Mouse (Mus musculus): ENCODE data around the gene Esrrg.

The Esrrg gene

DNA sequence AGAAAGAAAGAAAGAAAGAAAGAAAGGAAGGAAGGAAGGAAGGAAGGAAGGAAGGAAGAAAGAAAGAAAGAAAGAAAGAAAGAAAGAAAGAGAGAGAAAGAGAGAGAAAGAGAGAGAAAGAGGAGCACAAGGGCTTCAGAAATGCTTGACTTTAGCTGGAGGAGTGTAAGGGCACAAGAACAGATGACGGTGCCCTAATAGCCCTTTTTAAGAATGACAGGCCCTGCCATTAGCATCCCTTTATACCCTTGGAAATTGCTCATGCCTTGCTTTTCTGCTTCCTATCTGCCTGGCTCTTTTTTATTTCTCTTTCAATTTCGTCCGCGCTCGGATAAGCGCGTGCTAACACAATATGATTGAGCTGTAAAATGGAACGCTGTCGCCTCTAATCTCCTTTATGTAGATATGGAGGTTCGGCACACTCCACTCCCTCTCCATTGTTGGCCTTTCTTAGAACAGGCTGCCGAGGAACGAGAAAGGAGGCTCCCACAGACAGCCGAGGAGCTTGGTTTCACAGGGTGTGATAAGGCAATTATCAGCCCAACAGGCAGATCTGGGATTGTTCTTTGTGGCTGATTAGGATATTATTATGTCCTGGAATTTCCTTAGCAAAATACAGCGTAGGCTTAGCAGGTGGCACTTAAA is 546.0 kb downstream of the Esrrg start:
- no peak for DNase-seq (ENCODE audit: low spot score in 2 of 2)

DNA sequence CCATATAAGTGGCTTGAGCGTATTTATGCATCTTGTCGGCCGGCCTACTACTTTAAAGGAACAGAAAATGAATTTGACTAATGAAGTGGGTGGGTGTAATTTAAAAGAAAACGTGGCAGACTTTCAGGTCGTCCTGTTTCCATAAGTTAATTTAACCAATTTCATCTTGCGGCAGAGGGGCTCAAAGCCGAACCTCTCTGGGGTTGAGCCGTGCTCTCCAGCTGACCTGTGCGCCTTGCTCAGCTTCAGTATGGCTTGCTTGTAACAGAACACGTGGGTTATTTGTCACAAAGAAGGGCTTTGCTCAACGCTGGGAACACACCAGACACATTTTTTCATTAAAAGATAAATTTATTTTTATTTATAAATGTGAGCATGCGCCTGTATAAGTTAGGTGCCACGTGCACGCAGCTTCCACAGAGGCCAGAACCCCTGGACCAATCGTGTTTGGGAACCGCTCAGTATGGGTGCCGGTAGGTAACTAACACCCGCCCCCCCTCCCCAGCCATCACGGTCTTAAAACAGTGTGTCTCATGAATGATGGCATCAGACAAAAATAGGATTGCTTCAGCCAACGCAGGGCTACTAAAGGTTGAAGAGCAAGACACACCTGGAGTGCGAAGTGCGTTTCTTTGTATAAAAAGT is 546.7 kb downstream of the Esrrg start:
- no peak for DNase-seq (ENCODE audit: low spot score in 2 of 2)

DNA sequence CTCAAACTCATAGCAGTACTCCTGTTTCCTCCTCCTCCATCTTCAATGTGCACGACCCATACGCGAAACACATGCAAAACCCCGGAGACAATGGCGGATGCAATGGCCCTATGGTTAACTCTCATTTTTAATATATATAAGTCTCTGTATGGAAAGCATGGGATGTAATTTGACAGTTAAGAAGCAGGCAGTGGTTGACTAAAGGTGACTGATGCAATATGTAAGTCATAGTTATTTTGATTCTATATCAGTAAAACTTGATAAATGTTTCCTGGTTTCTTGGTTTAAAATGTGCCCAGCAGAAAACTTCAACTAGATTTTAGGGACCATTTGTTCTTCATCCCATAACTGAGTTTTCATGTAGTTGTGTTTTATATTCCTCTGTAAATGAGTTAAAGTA is 547.9 kb downstream of the Esrrg start:
- DNase-seq (ENCODE audit: low spot score in 2 of 2) = no peak

DNA sequence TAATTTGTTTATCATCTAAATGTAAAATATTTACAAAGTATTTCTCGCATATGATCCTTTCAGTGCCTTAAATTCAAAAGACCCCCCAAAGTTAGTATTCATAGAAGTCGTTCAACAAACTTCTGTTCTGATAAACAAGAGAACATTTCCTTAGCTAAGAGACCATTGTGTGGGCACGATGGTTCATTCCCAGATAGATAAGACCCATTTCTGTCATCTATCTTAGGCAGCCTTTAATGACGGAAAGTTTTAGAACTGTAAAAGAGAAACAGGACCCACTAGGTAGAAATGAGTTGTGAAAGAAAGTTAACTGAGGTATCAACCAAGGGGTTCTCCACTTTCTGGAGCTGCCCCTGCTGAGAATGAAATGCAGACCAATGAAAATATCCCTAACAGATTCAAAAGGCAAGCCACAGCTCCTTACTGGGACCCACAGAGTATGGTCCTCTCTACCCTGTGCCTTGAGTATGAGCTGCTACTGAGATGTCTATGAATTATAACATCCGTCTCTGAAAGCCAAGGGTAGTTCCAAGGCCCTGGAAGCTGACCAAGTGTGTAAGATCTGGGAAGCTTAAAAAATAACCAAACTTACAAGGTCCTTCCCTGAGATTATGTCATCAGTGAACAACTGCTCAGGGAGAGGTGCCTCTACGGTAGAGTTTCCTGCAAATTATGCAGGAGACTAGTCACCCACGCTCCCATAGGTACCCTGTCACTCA is 548.8 kb downstream of the Esrrg start:
- DNase-seq (ENCODE audit: low spot score in 2 of 2) = no peak

DNA sequence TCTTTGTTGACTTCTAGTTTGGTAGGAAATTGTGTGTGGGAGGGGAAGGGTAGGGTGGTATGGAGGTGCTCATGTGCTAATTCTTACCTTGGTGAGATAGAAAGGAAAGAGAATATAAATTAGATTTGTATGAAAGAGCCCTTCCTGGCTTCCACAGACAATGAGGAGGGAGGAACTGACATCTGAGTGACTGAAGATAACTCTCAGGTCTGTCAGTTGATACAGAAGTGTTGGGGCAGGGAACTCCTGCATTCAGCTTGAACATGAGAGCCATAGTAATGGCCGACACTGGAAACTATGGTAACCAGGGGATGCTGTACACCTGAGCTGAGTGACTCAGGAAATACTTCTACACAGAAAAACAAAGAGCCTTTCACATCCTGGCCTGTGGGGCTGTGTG is 550.1 kb downstream of the Esrrg start:
- no peak for DNase-seq (ENCODE audit: low spot score in 2 of 2)

DNA sequence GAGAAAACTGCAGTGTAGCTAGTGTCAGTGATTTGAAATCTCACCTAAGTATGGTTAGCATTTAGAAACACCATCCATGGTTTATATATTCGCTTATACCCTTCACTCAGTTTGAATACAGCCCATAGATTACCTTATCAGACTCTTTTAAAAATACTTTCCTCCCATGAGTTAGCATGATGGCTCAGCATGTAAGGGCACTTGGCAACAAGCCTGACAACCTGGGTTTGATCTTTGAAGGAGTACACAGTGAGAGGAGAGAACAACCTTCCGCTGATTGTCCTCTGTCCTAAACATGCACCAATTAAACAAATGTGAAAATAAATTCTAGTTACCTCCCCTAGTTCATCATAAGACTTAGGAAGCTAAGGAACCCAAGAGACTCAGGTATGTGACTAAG is 550.5 kb downstream of the Esrrg start:
- no peak for DNase-seq (ENCODE audit: low spot score in 2 of 2)

DNA sequence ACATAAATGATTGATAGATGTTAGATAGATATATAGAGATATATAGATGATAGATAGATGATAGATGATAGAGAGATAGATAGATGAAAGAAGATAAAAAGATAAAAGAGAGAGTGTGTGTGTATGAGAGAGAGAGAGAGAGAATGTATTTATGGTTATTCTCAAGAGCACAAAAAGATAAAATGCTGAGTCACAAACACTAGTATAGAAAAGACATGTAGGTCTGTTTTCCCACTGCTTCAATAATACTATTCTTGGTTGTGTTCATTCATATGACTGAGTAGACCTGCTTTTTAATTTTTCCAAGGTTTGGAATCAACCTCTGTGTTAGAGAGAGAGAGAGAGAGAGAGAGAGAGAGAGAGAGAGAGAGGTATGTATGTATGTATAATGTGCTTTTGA is 554.5 kb downstream of the Esrrg start:
- DNase-seq (ENCODE audit: low spot score in 2 of 2) = no peak

- DNase-seq (ENCODE audit: low spot score in 2 of 2) = no peak
Measured at GRCm38 (mm10) chr1:188164251-188164650, 555.7 kb downstream of the Esrrg start.

GRCm38 (mm10) chr1:188173859-188174258 is 565.3 kb downstream of the Esrrg start:
- no peak for DNase-seq (ENCODE audit: low spot score in 2 of 2)

- no peak for DNase-seq (ENCODE audit: low spot score in 2 of 2)
Measured at GRCm38 (mm10) chr1:188182951-188183350, 574.4 kb downstream of the Esrrg start.

GRCm38 (mm10) chr1:188186440-188187117 is 578.0 kb downstream of the Esrrg start:
- DNase-seq (ENCODE audit: low spot score in 2 of 2) = no peak

DNA sequence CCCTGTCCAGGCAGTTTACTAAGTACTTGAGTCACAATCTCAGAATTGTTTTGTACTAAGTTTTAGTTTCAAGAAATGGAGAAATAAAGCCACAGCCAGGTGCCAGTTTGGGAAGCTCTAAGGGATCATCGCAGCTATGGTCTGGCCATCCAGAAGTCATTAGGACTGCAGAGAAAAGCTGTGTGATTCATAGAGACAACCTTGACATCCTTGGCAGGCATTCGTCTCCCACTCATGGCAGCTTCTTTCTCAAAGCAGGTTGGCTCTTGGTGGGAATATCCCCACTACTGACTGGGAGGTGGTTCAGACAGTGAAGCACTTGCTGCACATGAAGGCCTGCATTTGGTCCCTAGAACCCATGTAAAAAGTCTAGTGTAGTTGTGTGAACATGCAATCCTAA is 584.4 kb downstream of the Esrrg start:
- no peak for DNase-seq (ENCODE audit: low spot score in 2 of 2)

GRCm38 (mm10) chr1:188207421-188207820 is 598.8 kb downstream of the Esrrg start:
- no peak for DNase-seq (ENCODE audit: low spot score in 2 of 2)

DNA sequence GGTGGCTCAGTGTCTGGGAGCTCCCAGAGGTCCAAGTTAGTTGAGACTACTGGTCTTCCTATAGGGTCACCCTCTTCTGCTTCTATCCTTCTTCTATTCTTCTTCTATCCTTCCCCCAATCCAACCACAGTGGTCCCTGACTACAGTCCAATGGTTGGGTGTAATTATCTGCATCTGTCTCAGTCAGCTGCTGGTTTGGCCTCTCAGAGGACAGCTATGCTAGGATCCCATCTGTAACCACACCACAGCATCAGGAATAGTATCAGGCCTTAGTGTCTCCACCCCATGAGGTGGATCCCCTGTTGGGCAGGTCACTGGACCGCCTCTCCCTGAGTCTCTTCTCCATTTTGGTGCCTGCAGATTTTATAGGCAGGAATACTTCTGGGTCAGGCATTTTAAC is 600.4 kb downstream of the Esrrg start:
- no peak for DNase-seq (ENCODE audit: low spot score in 2 of 2)

DNA sequence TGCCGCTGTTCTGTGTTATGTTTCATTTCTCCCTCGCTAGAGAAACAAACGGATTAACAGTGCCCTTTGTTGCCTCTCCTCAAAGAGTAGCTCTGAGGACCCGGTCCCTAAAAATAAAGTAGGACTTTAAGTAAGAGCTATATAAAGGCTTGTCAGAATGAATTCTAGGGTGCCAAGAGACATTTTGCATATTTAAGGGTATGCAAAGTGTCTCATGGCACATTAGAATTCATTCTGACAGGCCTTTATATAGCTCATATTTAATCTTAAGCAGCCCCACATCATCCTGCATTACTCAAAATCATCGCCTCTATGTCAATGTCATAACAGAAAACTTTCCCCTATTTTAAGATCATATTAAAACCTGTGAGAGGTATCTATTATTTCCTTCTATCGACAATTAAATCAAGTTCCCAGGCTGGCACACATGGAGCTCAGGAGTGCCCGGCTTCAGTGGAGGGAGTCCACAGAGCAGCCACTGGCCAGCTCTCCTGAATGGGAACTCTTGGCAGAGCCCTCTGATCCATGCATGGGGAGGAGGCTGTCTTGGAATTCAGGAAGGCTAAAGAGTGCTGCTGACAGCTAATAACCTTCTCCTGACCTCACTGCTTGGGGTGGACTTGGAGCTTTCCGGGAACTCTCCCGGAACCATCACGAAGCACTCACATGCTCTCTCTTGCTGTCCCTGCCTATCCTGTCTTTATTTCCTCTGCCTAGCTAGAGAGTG is 606.5 kb downstream of the Esrrg start:
- DNase-seq (ENCODE audit: low spot score in 2 of 2) = no peak

DNA sequence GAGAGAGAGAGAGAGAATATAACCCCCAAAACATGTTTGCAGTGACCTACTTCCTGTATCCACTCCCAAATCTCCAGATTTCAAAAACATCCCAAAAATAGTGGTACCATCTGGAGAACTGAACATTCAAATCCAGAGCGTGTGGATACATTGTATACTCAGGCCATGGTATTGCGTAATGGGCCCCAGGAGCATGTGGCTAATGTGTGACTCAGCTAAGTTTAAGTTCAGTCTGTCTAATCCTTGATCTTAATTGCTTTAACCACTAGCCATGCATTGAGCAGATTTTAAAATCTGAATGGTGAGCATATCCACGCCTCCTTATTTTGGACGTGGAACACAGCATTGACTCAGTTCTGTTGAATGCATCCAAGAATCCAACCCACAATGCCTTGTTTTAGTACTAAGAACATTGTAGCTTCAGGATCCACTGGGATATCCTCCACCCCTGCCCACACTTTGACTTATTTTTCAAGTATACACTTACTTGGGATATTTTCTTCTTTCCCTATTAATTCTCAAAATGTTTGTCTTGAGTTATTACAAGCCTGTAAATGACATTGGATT is 612.7 kb downstream of the Esrrg start:
- DNase-seq (ENCODE audit: low spot score in 2 of 2) = no peak

DNA sequence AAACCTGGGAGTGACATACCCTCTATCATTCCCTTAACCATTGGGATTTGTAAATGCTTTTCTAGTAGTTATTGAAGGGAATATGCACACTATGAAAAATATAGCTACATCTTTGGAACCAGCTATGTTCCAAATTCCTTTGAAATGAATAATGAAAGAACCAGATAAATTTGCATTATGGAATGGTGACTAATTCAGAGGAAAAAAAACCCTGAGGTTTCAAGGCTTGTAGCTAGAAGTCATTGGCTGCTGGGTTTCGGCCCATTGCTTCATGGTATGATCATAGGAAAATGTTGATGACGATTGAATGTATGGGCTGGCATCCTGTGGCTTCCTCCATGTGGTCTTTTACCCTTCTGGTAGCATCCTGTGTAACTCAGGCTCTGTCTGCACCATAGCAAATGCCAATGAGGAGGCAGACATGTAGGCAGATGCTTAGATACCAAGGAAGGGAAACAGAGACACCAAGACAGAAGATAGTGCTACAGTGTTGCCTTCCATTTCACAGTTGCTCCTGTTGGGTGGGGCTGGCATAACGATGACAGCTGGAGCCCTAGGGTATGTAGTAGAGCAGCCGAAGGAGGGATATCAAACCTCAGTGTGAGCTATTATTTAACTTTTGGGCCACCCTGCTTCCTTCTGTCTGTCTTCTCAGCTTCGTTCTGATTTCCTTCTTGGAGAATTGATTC is 624.6 kb downstream of the Esrrg start:
- no peak for DNase-seq (ENCODE audit: low spot score in 2 of 2)

- no peak for DNase-seq (ENCODE audit: low spot score in 2 of 2)
Measured at GRCm38 (mm10) chr1:188238636-188239035, 630.0 kb downstream of the Esrrg start.

GRCm38 (mm10) chr1:188241766-188242165 is 633.2 kb downstream of the Esrrg start:
- no peak for DNase-seq (ENCODE audit: low spot score in 2 of 2)

DNA sequence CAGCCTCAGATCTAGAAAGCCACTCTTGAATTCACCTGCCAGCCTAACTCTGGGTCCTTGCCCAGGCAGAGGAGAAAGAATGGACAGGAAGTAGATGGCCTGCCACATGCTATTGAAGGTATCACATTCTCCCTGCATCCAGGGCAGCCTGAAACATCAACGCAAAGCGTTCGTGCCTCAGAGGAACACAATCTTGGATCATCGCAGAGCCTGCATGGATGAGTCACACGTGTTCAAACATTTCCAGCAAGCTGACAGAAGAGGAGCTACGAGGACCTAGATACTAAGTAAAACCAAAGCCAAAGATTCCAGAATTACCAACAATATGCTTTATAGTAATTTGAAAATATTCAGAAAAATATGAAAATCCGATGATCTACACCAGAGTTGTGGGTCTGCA is 648.9 kb downstream of the Esrrg start:
- no peak for DNase-seq (ENCODE audit: low spot score in 2 of 2)
